20 mouse cellular contexts compared by ENCODE assay signal in genomic region chr6:100094653-100095217, GRCm38 (mm10).
A peak's percentile ranks its signal among the peaks of the same experiment; 100 is the strongest.
DNase-seq lines count a peak whose midpoint lies in the region; ATAC-seq and TF ChIP-seq lines count a peak whose summit lies in the region.
"Had no signal": no experiment of that assay in that cellular context is flagged by ENCODE, and none has a peak within 500 bp of the region (broad histone marks: within the 10 kb centered on the region; RNA-seq: fewer than 3 reads in every experiment).

No protein-coding gene starts in this region.

- no peak for TF ChIP-seq CTCF in CH12.LX (conservative IDR thresholded peaks at IDR 0.05 in 1 of 2, IDR thresholded peaks at IDR 0.05 in 1 of 2; ENCODE audit: low read depth in 2 of 2, low read length in 2 of 2)
- no peak for TF ChIP-seq CTCF in kidney, adult 2 months (conservative IDR thresholded peaks at IDR 0.05; ENCODE audit: insufficient read depth, insufficient read length, low read depth, low read length)

- H3K27ac ChIP-seq in heart, embryonic 15.5 days, result peak overlapping the region; percentile 33
- no peak overlapping the region for H3K27ac ChIP-seq in CH12.LX (ENCODE audit: insufficient read depth, low read depth)
- H3K27ac ChIP-seq in liver, embryonic 15.5 days (replicated peaks), result peak overlapping the region; percentile 64; the same call in 1 of the 2 replicates
- no peak overlapping the region for H3K27ac ChIP-seq in kidney, adult 2 months (ENCODE audit: insufficient read depth, low read depth, low read length)
- H3K27ac ChIP-seq: hindbrain, embryonic 10.5 days; layer of hippocampus, adult 2 months; limb, embryonic 10.5 days; neural tube, embryonic 12.5 days had no signal

- no peak overlapping the region for H3K4me3 ChIP-seq in heart, embryonic 15.5 days
- H3K4me3 ChIP-seq in CH12.LX (replicated peaks in 1 of 3; ENCODE audit: low read depth in 2 of 3, low read length in 2 of 3, poor library complexity in 1 of 3), result peak overlapping the region in 1 of 3 experiments; percentile 5
- H3K4me3 ChIP-seq in liver, embryonic 15.5 days (replicated peaks), result 0 out of 2 replicates have a peak overlapping the region, but pooled peaks have one; percentile 15
- H3K4me3 ChIP-seq in kidney, adult 2 months (ENCODE audit: insufficient read depth, low read depth, low read length), result no peak overlapping the region
- H3K4me3 ChIP-seq: hindbrain, embryonic 10.5 days; layer of hippocampus, adult 2 months; limb, embryonic 10.5 days; neural tube, embryonic 12.5 days had no signal

- 46% methylated on average over 6 of the region's 6 CpGs for WGBS in heart, embryonic 15.5 days
- 52% methylated on average over 6 of the region's 6 CpGs for WGBS in liver, embryonic 15.5 days (ENCODE audit: insufficient replicate concordance)
- WGBS in kidney, adult 2 months, result 98% methylated on average over 6 of the region's 6 CpGs

- TF ChIP-seq POLR2A in CH12.LX (IDR thresholded peaks at IDR 0.05; ENCODE audit: low read depth, low read length), result no peak
- no peak for TF ChIP-seq POLR2A in kidney, adult 2 months (IDR thresholded peaks at IDR 0.05; ENCODE audit: low read depth, low read length)

- H3K9ac ChIP-seq in heart, embryonic 15.5 days, result no peak overlapping the region
- no peak overlapping the region for H3K9ac ChIP-seq in CH12.LX (ENCODE audit: insufficient read depth, low read depth)
- no peak overlapping the region for H3K9ac ChIP-seq in liver, embryonic 15.5 days
- H3K9ac ChIP-seq: lung, embryonic 14.5 days; neural tube, embryonic 12.5 days had no signal

- H3K79me2 ChIP-seq in CH12.LX (replicated peaks; ENCODE audit: control insufficient read depth, extremely low read depth, insufficient read depth, poor library complexity, severe bottlenecking), result no peaks in the 10 kb centered on the region

- H3K4me2 ChIP-seq in heart, embryonic 15.5 days, result no peak overlapping the region
- H3K4me2 ChIP-seq in CH12.LX (ENCODE audit: insufficient read depth, low read depth, poor library complexity, severe bottlenecking), result no peak overlapping the region
- H3K4me2 ChIP-seq in liver, embryonic 15.5 days, result peak overlapping the region; percentile 34
- H3K4me2 ChIP-seq: lung, embryonic 14.5 days; neural tube, embryonic 12.5 days had no signal

- ATAC-seq in heart, embryonic 15.5 days (replicated peaks; ENCODE audit: insufficient number of reproducible peaks, insufficient read depth, low FRiP score, low read depth), result no peak; the same call in 1 of the 2 replicates
- 0 out of 2 replicates have a peak, but pooled peaks have one; percentile 15 for ATAC-seq in common myeloid progenitor, adult 5-6 weeks (replicated peaks; ENCODE audit: low read depth, poor library complexity, severe bottlenecking)
- ATAC-seq in liver, embryonic 15.5 days (ENCODE audit: insufficient read depth), result peak; percentile 87
- no peak for ATAC-seq in frontal cortex, adult (ENCODE audit: low TSS enrichment)
- ATAC-seq: forebrain, embryonic 16.5 days; inflammation-experienced regulatory T-cells, adult 6 months had no signal

- dilution Hi-C loops in CH12.LX (cut with MboI; ENCODE audit: extremely low pct_ligation_motif_present, extremely low pct_unique_long_range_greater_than_20kb, low sequenced_read_pairs), result no loop called here

- no peaks in the 10 kb centered on the region for H3K36me3 ChIP-seq in heart, embryonic 15.5 days
- H3K36me3 ChIP-seq in CH12.LX (replicated peaks in 1 of 2; ENCODE audit: control insufficient read depth in 1 of 2, insufficient read depth in 1 of 2, low read length in 1 of 2), result no peaks in the 10 kb centered on the region
- no peaks in the 10 kb centered on the region for H3K36me3 ChIP-seq in liver, embryonic 15.5 days (replicated peaks)
- H3K36me3 ChIP-seq in kidney, adult 2 months (ENCODE audit: control insufficient read depth, insufficient read depth, low read length), result no peaks in the 10 kb centered on the region
- H3K36me3 ChIP-seq: hindbrain, embryonic 10.5 days; limb, embryonic 10.5 days; neural tube, embryonic 12.5 days had no signal

- peaks cover 14% of the 10 kb centered on the region for H3K4me1 ChIP-seq in heart, embryonic 15.5 days (replicated peaks)
- peaks cover 7 to 24% of the 10 kb centered on the region in 2 experiments for H3K4me1 ChIP-seq in CH12.LX (ENCODE audit: control insufficient read depth in 1 of 2, insufficient read depth in 2 of 2)
- H3K4me1 ChIP-seq in liver, embryonic 15.5 days (replicated peaks), result peaks cover 19% of the 10 kb centered on the region
- H3K4me1 ChIP-seq in kidney, adult 2 months (ENCODE audit: control insufficient read depth, insufficient read depth, low read length), result no peaks in the 10 kb centered on the region

- no peak for TF ChIP-seq RAD21 in CH12.LX (IDR thresholded peaks at IDR 0.05; ENCODE audit: low read depth, low read length)

- in situ Hi-C loops in CH12.LX (cut with MboI; ENCODE audit: low pct_ligation_motif_present, low pct_unique_long_range_greater_than_20kb, low sequenced_read_pairs), result no loop called here

- H3K27me3 ChIP-seq in heart, embryonic 15.5 days, result peaks cover 19% of the 10 kb centered on the region
- no peaks in the 10 kb centered on the region for H3K27me3 ChIP-seq in CH12.LX (replicated peaks)
- H3K27me3 ChIP-seq in liver, embryonic 15.5 days, result peaks cover 13% of the 10 kb centered on the region; the same call in 1 of the 2 replicates
- no peaks in the 10 kb centered on the region for H3K27me3 ChIP-seq in kidney, adult 2 months (replicated peaks; ENCODE audit: control insufficient read depth, insufficient read depth, low read length)
- H3K27me3 ChIP-seq: neural tube, embryonic 12.5 days had no signal

- TF ChIP-seq EP300 in CH12.LX (IDR thresholded peaks at IDR 0.05; ENCODE audit: low read length), result no peak

- intact Hi-C loops in heart, postnatal 10 days (cut with DNase I), result no loop called here

- no peak for DNase-seq in heart, postnatal 10 days
- no peak for DNase-seq in CH12.LX (ENCODE audit: extremely low read depth)
- no peak for DNase-seq in cerebellum, adult 18-20 months
- DNase-seq in kidney, adult 2 months, result no peak
- DNase-seq: adrenal gland, adult 2 months; cerebellum, adult 9-10 months; gastrocnemius, postnatal 14 days; lung, embryonic 14.5 days; right cerebral cortex, postnatal 4 days; thymus, postnatal 4 days had no signal

- H3K9me3 ChIP-seq in heart, embryonic 15.5 days (replicated peaks), result no peaks in the 10 kb centered on the region
- H3K9me3 ChIP-seq in CH12.LX (replicated peaks; ENCODE audit: low read length), result no peaks in the 10 kb centered on the region
- no peaks in the 10 kb centered on the region for H3K9me3 ChIP-seq in liver, embryonic 15.5 days (replicated peaks)
- H3K9me3 ChIP-seq: hindbrain, embryonic 10.5 days; limb, embryonic 10.5 days; neural tube, embryonic 12.5 days had no signal

TF ChIP-seq in CH12.LX, 34 proteins besides CTCF, POLR2A, EP300 and RAD21:
- TF ChIP-seq POLR2AphosphoS2 (IDR thresholded peaks at IDR 0.05; ENCODE audit: low read depth, low read length), result no peak
- TF ChIP-seq CHD1 (IDR thresholded peaks at IDR 0.05; ENCODE audit: low read depth, low read length), result peak; percentile 39; the same call in 1 of the 2 replicates

Comparison
In these comparisons a context has a peak if more than half of its experiments do, and no peak if none do; other contexts are left out.
1. ATAC-seq: peak in common myeloid progenitor, adult 5-6 weeks (single experiment) and liver, embryonic 15.5 days (single experiment); none in heart, embryonic 15.5 days (single experiment) and frontal cortex, adult (single experiment).
2. H3K27ac ChIP-seq: peak in heart, embryonic 15.5 days (single experiment) and liver, embryonic 15.5 days (single experiment); none in CH12.LX (single experiment) and kidney, adult 2 months (single experiment).